In the genomic region with DNA sequence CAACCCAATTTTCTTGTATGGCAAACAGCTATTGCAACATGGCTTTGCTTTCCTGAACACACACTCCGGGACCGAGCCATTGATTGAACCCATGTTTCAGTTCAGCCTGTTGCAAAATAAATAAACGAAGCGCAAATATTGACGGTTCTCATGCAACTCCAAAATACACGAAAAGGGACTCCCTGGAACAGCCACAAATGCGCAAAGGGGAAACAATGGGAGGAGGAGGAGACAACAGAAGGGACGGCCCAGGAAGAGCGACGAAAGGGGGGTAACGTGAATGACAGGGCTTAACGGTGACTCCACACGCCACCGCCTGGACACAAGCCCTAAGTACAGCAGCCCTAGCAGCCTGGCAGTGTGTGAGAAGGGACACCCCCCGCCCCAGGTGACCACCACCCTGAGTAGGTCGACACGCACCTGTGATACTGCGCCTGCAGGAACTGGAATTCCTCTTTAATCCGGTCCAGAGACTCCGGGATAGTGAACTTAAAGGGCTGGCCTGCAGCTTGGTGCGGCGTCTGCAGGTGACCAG, we compare ENCODE assay signal across 7 mouse cellular contexts. TPM values are rescaled to one million over a fixed set of nuclear protein-coding genes. Genes with fewer than 3 reads are reported as not detected.
DNase-seq lines count a peak whose midpoint lies in the region; ATAC-seq and TF ChIP-seq lines count a peak whose summit lies in the region.

No protein-coding gene starts in this region.

- no peaks in the 10 kb centered on the region for H3K9me3 ChIP-seq in limb, embryonic 11.5 days (ENCODE audit: control insufficient read depth, low read length)
- H3K9me3 ChIP-seq in midbrain, embryonic 13.5 days = no peaks in the 10 kb centered on the region

- ATAC-seq in limb, embryonic 11.5 days (ENCODE audit: insufficient number of reproducible peaks, low FRiP score, low TSS enrichment, low read depth) = peak; percentile 13; the same call in 1 of the 2 replicates
- peak; percentile 41 for ATAC-seq in midbrain, embryonic 13.5 days

- no peaks in the 10 kb centered on the region for H3K27me3 ChIP-seq in kidney, adult 2 months (replicated peaks; ENCODE audit: control insufficient read depth, insufficient read depth, low read length)
- H3K27me3 ChIP-seq in limb, embryonic 11.5 days (ENCODE audit: control insufficient read depth, insufficient read depth, low read length) = no peaks in the 10 kb centered on the region
- H3K27me3 ChIP-seq in midbrain, embryonic 13.5 days = peaks cover 7% of the 10 kb centered on the region

- DNase-seq in adrenal gland, postnatal 10 days = peak; percentile 84
- DNase-seq in embryo, embryonic 9.5 days (ENCODE audit: extremely low spot score) = peak; percentile 85
- peak; percentile 88 for DNase-seq in heart, adult 18-20 months
- peak; percentile 86 for DNase-seq in kidney, adult 2 months
- peak; percentile 81 for DNase-seq in limb, embryonic 11.5 days (ENCODE audit: low spot score)
- peak; percentile 37 for DNase-seq in spleen, adult 12 weeks (ENCODE audit: low spot score)

- peak overlapping the region; percentile 89 for H3K9ac ChIP-seq in limb, embryonic 11.5 days (ENCODE audit: low read length)
- H3K9ac ChIP-seq in midbrain, embryonic 13.5 days (replicated peaks) = peak overlapping the region; percentile 94

- peak; percentile 86 for TF ChIP-seq CTCF in kidney, adult 2 months (conservative IDR thresholded peaks at IDR 0.05; ENCODE audit: insufficient read depth, insufficient read length, low read depth, low read length)

- 1% methylated on average over 22 of the region's 22 CpGs for whole genome bisulfite sequencing in kidney, adult 2 months
- 1% methylated on average over 22 of the region's 22 CpGs for WGBS in limb, embryonic 11.5 days
- WGBS in midbrain, embryonic 13.5 days = under 1% methylated on average over 22 of the region's 22 CpGs

- H3K4me3 ChIP-seq in kidney, adult 2 months (ENCODE audit: insufficient read depth, low read depth, low read length) = peak overlapping the region; percentile 71
- peak overlapping the region; percentile 86 for H3K4me3 ChIP-seq in limb, embryonic 11.5 days (ENCODE audit: low read depth, low read length)
- peak overlapping the region; percentile 73 for H3K4me3 ChIP-seq in midbrain, embryonic 13.5 days (replicated peaks)

- H3K27ac ChIP-seq in kidney, adult 2 months (ENCODE audit: insufficient read depth, low read depth, low read length) = 0 out of 2 replicates have a peak overlapping the region, but pooled peaks have one; percentile 7
- no peak overlapping the region for H3K27ac ChIP-seq in limb, embryonic 11.5 days (replicated peaks; ENCODE audit: low read depth, low read length)
- peak overlapping the region; percentile 93 for H3K27ac ChIP-seq in midbrain, embryonic 13.5 days

- H3K4me2 ChIP-seq in limb, embryonic 11.5 days (ENCODE audit: low read depth, severe bottlenecking) = peak overlapping the region; percentile 67
- peak overlapping the region; percentile 76 for H3K4me2 ChIP-seq in midbrain, embryonic 13.5 days (replicated peaks)

- no peak for TF ChIP-seq POLR2A in kidney, adult 2 months (IDR thresholded peaks at IDR 0.05; ENCODE audit: low read depth, low read length)

- H3K4me1 ChIP-seq in kidney, adult 2 months (ENCODE audit: control insufficient read depth, insufficient read depth, low read length) = peaks cover 3% of the 10 kb centered on the region; the same call in 1 of the 2 replicates
- H3K4me1 ChIP-seq in limb, embryonic 11.5 days (ENCODE audit: control insufficient read depth, insufficient read depth, low read length) = peaks cover 25% of the 10 kb centered on the region
- peaks cover 53% of the 10 kb centered on the region for H3K4me1 ChIP-seq in midbrain, embryonic 13.5 days (replicated peaks)

- H3K36me3 ChIP-seq in kidney, adult 2 months (ENCODE audit: control insufficient read depth, insufficient read depth, low read length) = no peaks in the 10 kb centered on the region
- H3K36me3 ChIP-seq in limb, embryonic 11.5 days (ENCODE audit: control insufficient read depth, insufficient read depth, low read length) = no peaks in the 10 kb centered on the region
- 0 out of 2 replicates have a peak, but pooled peaks cover 5% of the 10 kb centered on the region for H3K36me3 ChIP-seq in midbrain, embryonic 13.5 days

RNA-seq across cellular contexts. Expression of a gene that starts 1.8 kb away (rescaled TPM):
- total RNA-seq in adrenal gland, postnatal 10 days (2021) = 10 to 100 TPM; 43.4 to 50.9 TPM
- 10 to 100 TPM in 1 of 2 experiments, 1 to 10 TPM in 1; 8.6 to 10.7 TPM for total RNA-seq in heart, adult 18-20 months (2021)
- polyA plus RNA-seq in kidney, adult 2 months (2012; rRNA removed) = 16.8 and 20.3 TPM in 2 replicates
- 31.4 and 31.8 TPM in 2 replicates for polyA plus RNA-seq in limb, embryonic 11.5 days (2014; fragmentation: Nextera tagmentation; extraction: Ambion mirVana)
- 39.2 and 45.9 TPM in 2 replicates for polyA plus RNA-seq in midbrain, embryonic 13.5 days (2015; fragmentation: Nextera tagmentation; extraction: Ambion mirVana)

Comparison
In these comparisons a context has a peak if more than half of its experiments do, and no peak if none do; other contexts are left out.
1. DNase-seq: peak in every context shown above with its lines; median percentile 88 in heart, adult 18-20 months; 86 in kidney, adult 2 months; 85 in embryo, embryonic 9.5 days; 84 in adrenal gland, postnatal 10 days; 81 in limb, embryonic 11.5 days; 37 in spleen, adult 12 weeks.